Mouse (Mus musculus): ENCODE results near the gene Bmp5. TPM values are rescaled to one million over a fixed set of nuclear protein-coding genes. Genes with fewer than 3 reads are reported as not detected.

Gene Bmp5
- polyA plus RNA-seq, 1 experiment from 2014 or later = 1.4 TPM

GRCm38 (mm10) chr9:75910112-75910799, 135.1 kb downstream of the Bmp5 start:
- Histone ChIP-seq H3K27ac (ENCODE audit: low read depth, low read length) (no peak overlapping the region), H3K27me3 (ENCODE audit: control insufficient read depth, insufficient read depth, low read length) (no peaks in the 10 kb centered on the region), H3K4me2 (replicated peaks; ENCODE audit: low read depth, low read length) (no peak overlapping the region), H3K36me3 (ENCODE audit: control insufficient read depth, insufficient read depth, low read length) (no peaks in the 10 kb centered on the region), H3K4me3 (ENCODE audit: low read length) (no peak overlapping the region), H3K4me1 (ENCODE audit: control insufficient read depth, insufficient read depth, low read length) (no peaks in the 10 kb centered on the region), H3K9ac (ENCODE audit: low read depth, low read length) (no peak overlapping the region), H3K9me3 (ENCODE audit: control insufficient read depth, low read length) (no peaks in the 10 kb centered on the region)
- WGBS = 32% methylated on average over 7 of the region's 7 CpGs
- no peak for ATAC-seq (ENCODE audit: low FRiP score, low TSS enrichment)

GRCm38 (mm10) chr9:75911542-75911941, 136.4 kb downstream of the Bmp5 start:
- ATAC-seq (ENCODE audit: low FRiP score, low TSS enrichment) = no peak
- Histone ChIP-seq H3K4me2 (replicated peaks; ENCODE audit: low read depth, low read length) (no peak overlapping the region), H3K9ac (ENCODE audit: low read depth, low read length) (no peak overlapping the region), H3K27ac (ENCODE audit: low read depth, low read length) (no peak overlapping the region), H3K36me3 (ENCODE audit: control insufficient read depth, insufficient read depth, low read length) (no peaks in the 10 kb centered on the region), H3K27me3 (ENCODE audit: control insufficient read depth, insufficient read depth, low read length) (no peaks in the 10 kb centered on the region), H3K4me1 (ENCODE audit: control insufficient read depth, insufficient read depth, low read length) (no peaks in the 10 kb centered on the region), H3K9me3 (ENCODE audit: control insufficient read depth, low read length) (no peaks in the 10 kb centered on the region), H3K4me3 (ENCODE audit: low read length) (no peak overlapping the region)
- WGBS = 63% methylated on average over 7 of the region's 7 CpGs

DNA sequence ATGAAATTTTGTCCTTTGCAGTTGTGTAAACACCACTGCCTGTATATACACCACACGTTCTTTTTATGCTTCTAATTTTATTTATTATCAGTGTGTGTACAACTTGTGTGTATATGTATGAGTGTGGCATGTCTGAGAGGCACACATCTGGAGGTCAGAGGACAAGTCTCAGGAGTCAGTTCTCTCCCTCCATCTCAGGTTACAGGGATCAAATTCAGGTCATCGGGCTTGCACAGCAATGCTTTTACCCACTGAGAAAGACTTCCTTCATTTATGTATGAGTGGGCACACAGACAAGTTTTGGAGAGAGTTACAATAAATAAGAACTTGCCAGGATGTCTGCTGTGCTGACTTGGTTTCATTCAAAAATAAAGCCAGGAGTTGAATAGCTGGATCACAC, 140.9 kb downstream of the Bmp5 start:
- H3K27me3 ChIP-seq (ENCODE audit: control insufficient read depth, insufficient read depth, low read length) = no peaks in the 10 kb centered on the region
- no peaks in the 10 kb centered on the region for H3K9me3 ChIP-seq (ENCODE audit: control insufficient read depth, low read length)
- no peak overlapping the region for H3K4me3 ChIP-seq (ENCODE audit: low read length)
- H3K4me2 ChIP-seq (replicated peaks; ENCODE audit: low read depth, low read length) = no peak overlapping the region
- no peak overlapping the region for H3K9ac ChIP-seq (ENCODE audit: low read depth, low read length)
- no peak for ATAC-seq (ENCODE audit: low FRiP score, low TSS enrichment)
- H3K36me3 ChIP-seq (ENCODE audit: control insufficient read depth, insufficient read depth, low read length) = no peaks in the 10 kb centered on the region
- no peaks in the 10 kb centered on the region for H3K4me1 ChIP-seq (ENCODE audit: control insufficient read depth, insufficient read depth, low read length)
- WGBS = 22% methylated on average over 2 of the region's 2 CpGs
- H3K27ac ChIP-seq (ENCODE audit: low read depth, low read length) = no peak overlapping the region

DNA sequence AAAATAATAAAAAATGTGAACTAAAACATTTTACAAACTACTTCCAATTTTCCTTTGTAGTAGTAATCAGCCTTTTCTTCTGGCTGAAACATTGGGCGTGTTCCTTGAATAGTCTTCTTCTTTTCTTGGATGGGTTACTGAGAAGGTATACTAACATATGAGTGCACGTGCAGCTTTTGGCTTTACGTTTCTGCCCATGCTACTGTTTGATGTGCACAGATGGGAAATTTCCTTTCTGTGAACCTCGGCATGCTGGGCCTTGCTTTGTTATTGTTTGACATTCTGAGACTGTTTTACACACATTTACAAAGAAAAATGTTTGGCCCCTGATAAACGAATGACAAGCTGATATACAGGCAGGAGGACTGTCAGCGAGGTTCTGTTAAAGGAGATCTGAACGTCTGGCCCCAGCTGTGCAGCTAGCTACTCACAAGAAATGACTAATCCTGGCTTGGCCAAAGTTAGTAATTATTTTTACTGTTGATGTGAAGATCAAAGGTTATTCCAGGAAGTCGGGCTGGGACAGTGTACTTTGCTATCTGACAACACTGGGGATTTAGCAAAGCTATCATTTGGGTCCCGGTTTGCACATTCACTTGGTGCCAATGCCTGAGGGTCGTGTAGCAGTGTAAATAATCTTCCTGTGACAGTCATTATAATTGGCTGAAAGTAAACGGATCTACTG, 152.2 kb downstream of the Bmp5 start:
- Histone ChIP-seq H3K36me3 (ENCODE audit: control insufficient read depth, insufficient read depth, low read length) (no peaks in the 10 kb centered on the region), H3K9ac (ENCODE audit: low read depth, low read length) (no peak overlapping the region), H3K9me3 (ENCODE audit: control insufficient read depth, low read length) (no peaks in the 10 kb centered on the region), H3K27me3 (ENCODE audit: control insufficient read depth, insufficient read depth, low read length) (no peaks in the 10 kb centered on the region), H3K4me1 (ENCODE audit: control insufficient read depth, insufficient read depth, low read length) (no peaks in the 10 kb centered on the region), H3K27ac (ENCODE audit: low read depth, low read length) (no peak overlapping the region), H3K4me3 (ENCODE audit: low read length) (no peak overlapping the region), H3K4me2 (replicated peaks; ENCODE audit: low read depth, low read length) (no peak overlapping the region)
- ATAC-seq (ENCODE audit: low FRiP score, low TSS enrichment) = peak; percentile 81; the same call in 1 of the 2 replicates
- WGBS = 32% methylated on average over 11 of the region's 11 CpGs

DNA sequence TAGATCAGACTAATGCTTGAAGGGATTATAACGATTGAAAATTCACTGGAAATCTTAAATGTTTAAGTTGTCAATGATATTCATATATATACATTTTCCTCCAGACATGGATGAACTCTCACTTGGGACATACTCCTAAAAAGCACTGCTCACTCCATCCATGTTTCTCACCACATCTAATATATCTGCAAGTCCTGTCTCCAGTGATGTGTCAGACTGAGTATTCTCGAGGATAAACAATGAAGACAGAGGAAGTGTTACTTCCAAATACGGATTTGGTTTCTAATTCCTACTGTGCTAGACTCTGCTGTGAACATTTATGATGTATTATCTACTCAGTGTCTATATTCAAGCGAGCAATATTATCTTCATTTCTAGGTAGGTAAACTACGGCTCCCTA, 152.9 kb downstream of the Bmp5 start:
- no peak for ATAC-seq (ENCODE audit: low FRiP score, low TSS enrichment)
- H3K36me3 ChIP-seq (ENCODE audit: control insufficient read depth, insufficient read depth, low read length) = no peaks in the 10 kb centered on the region
- H3K4me1 ChIP-seq (ENCODE audit: control insufficient read depth, insufficient read depth, low read length) = no peaks in the 10 kb centered on the region
- H3K4me3 ChIP-seq (ENCODE audit: low read length) = no peak overlapping the region
- H3K27ac ChIP-seq (ENCODE audit: low read depth, low read length) = no peak overlapping the region
- 68% methylated on average over 5 of the region's 5 CpGs for WGBS
- H3K4me2 ChIP-seq (replicated peaks; ENCODE audit: low read depth, low read length) = no peak overlapping the region
- no peaks in the 10 kb centered on the region for H3K27me3 ChIP-seq (ENCODE audit: control insufficient read depth, insufficient read depth, low read length)
- H3K9ac ChIP-seq (ENCODE audit: low read depth, low read length) = no peak overlapping the region
- H3K9me3 ChIP-seq (ENCODE audit: control insufficient read depth, low read length) = no peaks in the 10 kb centered on the region

GRCm38 (mm10) chr9:75944663-75945062, 169.5 kb downstream of the Bmp5 start:
- no peak overlapping the region for H3K27ac ChIP-seq (ENCODE audit: low read depth, low read length)
- H3K9me3 ChIP-seq (ENCODE audit: control insufficient read depth, low read length) = no peaks in the 10 kb centered on the region
- ATAC-seq (ENCODE audit: low FRiP score, low TSS enrichment) = no peak
- H3K4me2 ChIP-seq (replicated peaks; ENCODE audit: low read depth, low read length) = no peak overlapping the region
- no peaks in the 10 kb centered on the region for H3K27me3 ChIP-seq (ENCODE audit: control insufficient read depth, insufficient read depth, low read length)
- H3K4me3 ChIP-seq (ENCODE audit: low read length) = no peak overlapping the region
- WGBS = 85% methylated on average over 3 of the region's 3 CpGs
- no peaks in the 10 kb centered on the region for H3K36me3 ChIP-seq (ENCODE audit: control insufficient read depth, insufficient read depth, low read length)
- H3K9ac ChIP-seq (ENCODE audit: low read depth, low read length) = no peak overlapping the region
- no peaks in the 10 kb centered on the region for H3K4me1 ChIP-seq (ENCODE audit: control insufficient read depth, insufficient read depth, low read length)

Small RNA genes lying within 50 kb of the gene (microRNA-seq; reads per million reads assigned to microRNA genes)
- gene Gm44355 = not detected

Other genes with a start within 250 kb of the Bmp5 start
- 97.1 and 144 TPM in 2 replicates for gene Tmod3, start 215.7 kb upstream of the Bmp5 start, polyA plus RNA-seq (2014; fragmentation: Nextera tagmentation; extraction: Ambion mirVana)
- gene Tmod2, start 164.0 kb upstream of the Bmp5 start, polyA plus RNA-seq (2014; fragmentation: Nextera tagmentation; extraction: Ambion mirVana) = 17.6 and 22.8 TPM in 2 replicates
- gene Lysmd2, start 149.6 kb upstream of the Bmp5 start, polyA plus RNA-seq (2014; fragmentation: Nextera tagmentation; extraction: Ambion mirVana) = 36.2 and 43.7 TPM in 2 replicates
- gene Scg3, start 91.3 kb upstream of the Bmp5 start, polyA plus RNA-seq (2014; fragmentation: Nextera tagmentation; extraction: Ambion mirVana) = 0.26 and 0.35 TPM in 2 replicates
- gene Hmgcll1, start 239.5 kb downstream of the Bmp5 start, polyA plus RNA-seq (2014; fragmentation: Nextera tagmentation; extraction: Ambion mirVana) = 2.3 and 3.6 TPM in 2 replicates

All from kidney, embryonic 14.5 days (tissue).